Mouse (Mus musculus) hematopoietic stem cell, adult 5-6 weeks (primary cell): Measurements from ENCODE around the gene Ctbp1. TPM values are rescaled to one million over a fixed set of nuclear protein-coding genes. Genes with fewer than 3 reads are reported as not detected.

Source experiments
- ATAC-seq, 2 experiments: fragments of 125-278 bp in 1 of 2; replicated peaks in 1 of 2; 2 replicates each; pipeline ENCODE4 v1.8.0; 2016 to 2017; ENCODE audit warnings: inconsistent platforms in 2 of 2, mild to moderate bottlenecking in 2 of 2, moderate number of reproducible peaks in 2 of 2, low read depth in 1 of 2, moderate TSS enrichment in 1 of 2; ENCODE audit not compliant: low FRiP score in 2 of 2, poor library complexity in 2 of 2, severe bottlenecking in 2 of 2, insufficient read depth in 1 of 2, low TSS enrichment in 1 of 2
- total RNA-seq: library from RNA; stranded (forward); fragments of 172-1452, 232-1000 nt; gene quantifications from 2 replicates; pipeline ENCODE4 v1.2.3, GENCODE M21; 2017

Gene Ctbp1
- total RNA-seq = 143 and 146 TPM in 2 replicates

DNA sequence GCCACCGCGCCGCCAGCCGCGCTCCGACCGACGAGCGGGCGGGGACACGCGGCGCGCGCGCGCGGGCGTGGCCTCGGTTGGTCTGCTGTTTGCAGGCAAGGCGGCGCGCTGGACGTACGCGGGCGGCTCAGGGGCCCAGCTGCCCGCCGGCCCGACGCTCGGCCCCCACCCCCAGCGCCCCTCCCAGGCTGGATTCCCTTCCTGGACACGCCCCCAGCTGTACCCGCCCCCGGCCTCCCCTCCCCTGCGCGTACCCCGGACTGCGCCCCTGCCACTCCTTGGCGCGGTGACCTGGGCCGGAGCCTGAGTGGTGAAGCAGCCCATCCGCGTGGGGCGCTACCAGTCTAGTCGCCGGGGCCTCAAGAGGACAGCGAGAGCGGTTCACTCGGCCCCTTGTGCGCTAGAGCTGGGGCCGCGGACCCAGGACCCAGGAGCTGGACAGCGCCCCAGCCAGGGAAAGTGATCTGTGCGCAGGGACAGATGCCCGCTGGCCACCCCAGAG lies at the start of gene Ctbp1:
Ctbp1 (minus strand) TSS at position 42 of the 502 bp plus-strand sequence.
- ATAC-seq = peak; percentile 47 to 56

DNA sequence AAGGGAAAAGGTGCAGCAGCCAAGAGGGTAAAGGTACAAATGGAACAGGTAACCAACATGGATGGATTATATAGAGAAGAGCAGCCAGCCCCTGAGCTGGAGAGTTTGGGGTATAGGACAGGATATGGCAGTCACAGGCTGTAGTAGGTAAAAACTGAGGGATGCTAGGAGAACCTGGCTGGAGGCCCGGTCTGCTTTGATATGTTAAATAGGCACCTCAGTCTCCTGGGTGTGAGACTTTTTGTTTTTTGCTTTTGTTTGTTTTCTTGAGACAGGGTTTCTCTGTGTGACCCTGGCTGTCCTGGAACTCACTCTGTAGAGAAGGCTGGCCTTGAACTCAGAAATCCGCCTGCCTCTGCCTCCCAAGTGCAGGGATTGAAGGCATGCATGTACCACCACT lies 49.7 kb upstream of the Ctbp1 start:
- ATAC-seq = no peak

DNA sequence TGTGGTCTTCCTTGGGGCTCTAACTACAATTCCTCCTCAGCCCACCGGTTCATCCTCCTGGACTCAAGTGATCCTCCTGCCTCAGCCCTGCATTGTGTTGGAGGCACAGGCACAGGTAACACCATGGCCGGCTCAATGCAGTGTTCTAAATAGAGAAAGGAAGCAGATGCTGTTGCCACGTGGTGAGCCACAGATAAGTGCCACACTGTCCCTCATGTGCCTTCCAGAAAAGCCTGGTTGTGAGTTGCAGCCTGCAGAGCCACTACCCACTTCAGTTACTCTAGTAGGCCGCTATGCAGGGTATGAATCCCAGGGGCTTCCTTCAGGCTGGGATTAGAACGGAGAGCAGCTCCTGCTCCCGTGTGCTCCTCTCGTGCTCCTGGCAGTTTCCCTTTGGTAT lies 37.4 kb upstream of the Ctbp1 start:
- ATAC-seq = no peak

DNA sequence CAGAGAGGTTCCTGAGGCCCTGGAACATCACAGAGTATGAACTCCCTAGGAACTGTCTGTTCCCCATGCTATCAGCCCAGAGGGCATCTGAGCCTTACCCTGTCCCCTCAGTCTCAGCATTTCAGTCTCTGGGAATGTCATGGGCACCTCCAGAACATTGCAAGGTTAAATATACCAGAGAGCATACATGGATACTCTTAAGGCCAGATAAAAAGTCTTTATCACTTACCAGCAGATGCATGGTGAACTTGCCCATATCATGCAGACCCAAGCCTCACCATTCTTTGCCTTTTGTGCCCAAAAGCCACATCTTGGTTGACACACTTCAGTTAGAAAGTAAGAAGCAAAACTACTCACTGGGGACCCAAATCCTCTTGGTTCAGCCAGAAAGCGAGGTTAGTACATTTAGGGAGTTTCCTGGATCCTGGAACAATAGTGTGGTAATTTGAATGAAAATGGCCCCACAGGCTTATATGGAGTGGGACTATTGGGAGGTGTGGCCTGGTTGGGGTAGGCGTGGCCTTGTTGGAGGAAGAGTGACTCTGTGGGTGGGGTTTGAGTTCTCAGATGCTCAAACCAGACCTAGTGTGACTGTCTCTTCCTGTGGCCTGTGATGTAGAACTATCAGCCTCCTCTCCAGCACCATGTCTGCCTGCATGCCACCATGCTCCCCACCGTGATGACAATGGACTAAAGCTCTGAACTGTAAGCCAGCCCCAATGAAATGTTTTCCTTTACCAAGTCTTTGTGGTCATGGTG lies 36.1 kb upstream of the Ctbp1 start:
- ATAC-seq = no peak

DNA sequence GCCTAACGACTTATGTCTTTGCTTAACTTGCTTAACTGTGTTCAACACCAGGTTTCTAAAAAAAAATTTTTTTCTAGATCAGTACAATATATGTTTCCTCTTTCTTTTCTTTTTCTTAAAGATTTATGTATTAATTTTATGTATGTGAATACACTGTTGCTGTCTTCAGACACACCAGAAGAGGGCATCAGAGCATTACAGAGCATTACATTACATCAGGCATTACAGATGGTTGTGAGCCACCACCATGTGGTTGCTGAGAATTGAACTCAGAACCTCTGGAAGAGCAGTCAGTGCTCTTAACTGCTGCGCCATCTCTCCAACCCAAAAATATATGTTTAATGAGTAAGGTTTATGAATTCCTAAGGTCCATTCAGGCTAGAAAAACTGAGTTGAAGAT lies 27.0 kb upstream of the Ctbp1 start:
- no peak for ATAC-seq

DNA sequence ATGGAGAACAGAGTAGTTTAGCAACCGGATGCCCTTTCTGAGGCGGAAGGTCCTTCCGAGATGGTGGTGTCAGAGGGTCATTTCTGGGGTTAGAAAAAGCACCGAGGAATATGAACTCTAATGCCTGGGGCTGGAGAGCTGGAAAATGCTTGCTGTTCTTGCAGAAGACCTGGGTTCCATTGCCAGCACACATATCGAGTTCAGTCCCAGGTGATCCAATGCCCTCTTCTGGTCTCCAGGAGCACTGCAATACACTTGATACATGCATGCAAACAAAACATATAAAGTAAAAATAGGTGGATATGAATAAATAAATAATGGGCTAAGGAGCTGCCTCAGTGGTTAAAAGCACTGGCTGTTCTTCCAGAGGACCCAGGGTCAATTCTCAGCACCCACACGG lies 22.4 kb upstream of the Ctbp1 start:
- ATAC-seq = 0 out of 4 replicates have a peak, but pooled peaks of 1 of the 2 experiments have one; percentile 36

DNA sequence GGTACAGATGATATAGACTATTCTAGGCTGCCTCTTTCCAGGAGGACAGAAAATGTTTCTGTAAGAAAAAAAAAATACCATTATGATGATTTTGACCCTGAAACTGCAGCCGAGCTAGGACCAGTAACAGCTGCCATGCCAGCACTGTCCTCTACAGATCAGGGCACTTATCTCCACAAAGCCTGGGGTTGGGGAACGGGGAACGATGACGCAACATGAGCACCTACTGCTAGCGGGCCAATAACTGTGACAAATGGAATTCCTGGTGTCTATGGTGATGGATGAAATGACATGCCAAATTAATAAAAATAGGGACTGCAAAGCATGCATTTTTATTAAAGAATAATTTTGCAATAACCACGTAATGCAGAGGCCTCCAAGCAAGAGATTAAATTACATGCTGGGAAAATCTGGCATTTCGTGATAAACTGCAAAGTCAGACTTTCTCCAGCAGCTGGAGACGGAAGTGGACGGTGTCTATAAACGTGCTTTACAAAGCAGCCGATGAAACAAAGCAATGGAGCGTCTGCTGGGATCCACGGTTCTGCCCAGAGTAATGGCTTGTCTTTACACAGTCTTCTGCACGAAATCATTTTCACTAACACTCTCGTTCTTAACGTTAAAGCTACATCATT lies 19.1 kb upstream of the Ctbp1 start:
- no peak for ATAC-seq

DNA sequence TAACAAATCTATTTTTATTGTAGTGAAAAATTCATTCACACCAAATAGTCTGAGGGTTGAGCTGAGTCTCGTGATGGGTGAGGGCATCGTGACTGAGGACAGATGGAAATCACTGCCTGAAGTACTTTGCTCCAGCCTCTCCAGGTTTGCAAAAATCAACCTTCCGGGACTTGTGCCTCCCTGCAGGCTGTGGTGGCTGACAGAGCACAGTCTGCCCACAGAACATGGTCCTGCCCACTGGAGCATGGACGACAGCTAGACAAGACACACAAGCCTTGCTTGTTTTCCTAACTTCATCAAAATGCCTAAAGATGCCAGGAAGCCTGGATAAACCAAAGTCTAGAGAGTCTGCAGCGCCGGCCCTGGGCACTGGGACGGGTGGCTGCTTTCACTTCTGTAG lies 9.2 kb upstream of the Ctbp1 start:
- no peak for ATAC-seq

DNA sequence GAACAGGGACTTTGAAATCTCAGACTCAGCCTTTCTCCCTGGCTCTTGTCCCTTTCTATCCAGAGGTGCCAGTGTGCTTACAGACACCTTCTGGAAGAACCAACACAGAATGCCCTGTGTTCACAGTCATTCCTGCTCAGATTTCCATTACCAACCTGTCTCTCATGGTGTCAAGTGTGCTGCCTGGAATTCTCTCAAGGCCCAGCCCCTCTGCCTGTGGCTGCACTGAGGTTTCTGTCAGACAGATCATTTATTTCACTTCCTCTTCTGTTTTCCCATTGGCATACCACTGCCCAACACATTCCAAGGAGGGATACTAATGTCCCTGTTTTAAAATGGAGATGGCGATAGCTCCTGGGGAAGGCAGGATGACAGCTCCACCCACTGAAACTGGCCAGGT lies 6.6 kb upstream of the Ctbp1 start:
- ATAC-seq = no peak

DNA sequence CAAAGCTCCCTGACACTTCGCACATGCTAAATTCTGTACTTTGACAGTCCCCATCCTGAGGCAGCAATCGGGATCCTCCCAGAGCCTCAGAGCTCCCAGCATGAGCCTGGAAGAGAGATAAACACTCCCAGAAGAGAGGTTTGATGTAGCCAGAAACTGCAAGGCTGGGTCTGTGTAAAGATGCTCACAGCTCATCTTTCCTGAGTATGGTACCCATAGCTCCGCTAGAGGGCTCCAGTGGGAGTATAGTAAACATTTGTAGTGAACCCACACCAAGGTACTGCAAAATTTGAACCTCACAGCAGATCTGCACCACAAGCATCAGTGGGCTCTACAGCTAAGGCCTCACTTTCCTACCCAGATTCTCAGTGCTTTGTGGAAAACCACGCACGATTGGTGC lies 4.2 kb upstream of the Ctbp1 start:
- no peak for ATAC-seq

DNA sequence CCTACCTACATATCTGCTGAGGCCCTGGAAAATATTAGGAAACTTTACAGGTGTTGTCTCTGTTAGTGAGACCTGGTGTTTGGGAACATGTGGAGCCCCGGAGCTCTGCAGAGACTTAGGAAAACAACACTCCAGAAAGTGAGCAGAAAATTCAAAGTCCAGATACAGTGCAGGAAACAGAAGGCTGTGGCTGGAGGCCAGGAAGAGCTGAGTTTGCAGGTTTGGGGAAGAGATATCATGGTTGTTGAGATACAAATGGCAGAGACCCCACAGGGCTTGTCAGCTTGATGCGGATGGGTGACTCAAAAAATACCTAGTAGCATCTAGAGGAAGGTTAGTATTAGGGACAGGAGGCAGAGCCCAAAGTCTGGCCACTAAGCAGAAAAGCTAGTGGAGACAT lies 2.5 kb upstream of the Ctbp1 start:
- ATAC-seq = no peak

DNA sequence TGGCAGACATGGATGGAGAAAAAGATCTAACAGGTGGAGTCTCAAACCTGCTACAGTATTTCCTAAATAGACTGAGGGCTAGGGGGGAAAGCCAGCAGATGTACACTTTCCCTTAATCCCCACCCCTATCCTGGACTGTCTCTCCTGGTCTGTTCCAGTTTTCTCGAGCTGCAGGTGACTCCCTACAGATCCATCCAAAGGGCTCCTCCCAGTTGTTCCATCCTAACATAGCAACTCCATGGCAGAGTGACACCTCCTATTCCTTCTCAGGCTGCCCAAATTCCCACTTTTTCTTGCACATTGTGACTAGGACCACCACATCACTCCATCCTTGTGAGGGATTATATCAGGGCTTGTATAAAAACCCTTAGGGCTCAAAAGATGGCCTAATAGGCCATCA lies 960 bp upstream of the Ctbp1 start:
- ATAC-seq = no peak

DNA sequence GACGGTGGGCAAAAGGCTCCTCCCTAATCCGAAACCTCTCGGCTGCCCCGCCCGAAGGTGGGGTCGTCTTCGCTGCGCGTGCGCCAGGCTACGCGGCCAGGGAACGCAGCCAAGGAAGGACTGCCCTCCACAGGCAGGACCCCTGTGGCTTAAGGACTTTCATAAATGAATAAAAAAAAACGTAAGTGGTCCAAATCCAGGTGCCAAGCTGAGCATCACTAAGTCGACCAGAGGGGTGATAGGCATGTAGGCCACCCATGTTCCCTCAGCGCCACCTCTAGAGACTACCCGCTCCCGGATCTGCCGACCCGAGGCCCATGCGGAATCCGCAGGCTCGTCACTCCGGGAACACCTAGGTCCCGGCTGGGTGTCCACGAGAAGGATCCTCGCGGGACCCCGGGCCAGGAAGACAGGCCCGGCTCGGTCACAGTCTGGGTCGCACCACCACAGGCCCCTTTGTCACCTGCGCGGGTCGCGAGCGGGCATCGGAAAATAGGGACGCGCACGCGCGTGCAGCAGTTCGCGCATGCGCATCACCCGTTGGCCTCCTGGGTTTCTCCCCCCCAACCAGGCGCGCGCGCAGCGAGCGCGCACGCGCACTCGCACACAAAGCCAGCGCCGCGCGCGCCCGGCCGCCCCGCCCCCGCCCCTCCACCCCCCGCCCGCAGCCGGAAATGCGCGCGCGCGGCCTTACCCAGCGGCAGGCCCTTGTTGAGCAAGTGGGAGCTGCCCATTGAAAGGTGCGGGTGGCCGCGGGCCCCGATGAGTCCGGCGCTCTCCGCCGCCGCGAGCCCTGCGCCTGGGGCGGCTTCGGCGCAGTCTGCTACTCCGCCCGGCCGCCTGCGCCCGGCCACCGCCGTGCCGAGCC lies 475 bp downstream of the Ctbp1 start:
- peak; percentile 50 to 63 for ATAC-seq

DNA sequence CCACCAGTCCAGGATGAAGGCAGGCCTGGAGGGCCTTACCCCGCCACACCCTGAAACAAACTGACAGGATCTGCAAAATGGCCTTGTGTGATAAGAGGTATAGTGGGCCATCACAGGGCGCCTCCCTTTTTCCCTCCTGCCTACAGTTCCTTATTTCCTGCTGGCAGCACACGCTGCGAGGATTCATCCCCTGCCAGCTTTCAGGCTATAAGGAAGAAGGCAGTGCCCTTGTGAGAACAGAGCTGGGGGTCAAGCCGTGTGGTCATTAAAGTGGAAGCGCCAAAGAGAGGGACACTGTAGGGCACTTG lies 1.1 kb downstream of the Ctbp1 start:
- peak in 1 of 2 experiments; percentile 12; a peak in 2 of 4 replicates for ATAC-seq

DNA sequence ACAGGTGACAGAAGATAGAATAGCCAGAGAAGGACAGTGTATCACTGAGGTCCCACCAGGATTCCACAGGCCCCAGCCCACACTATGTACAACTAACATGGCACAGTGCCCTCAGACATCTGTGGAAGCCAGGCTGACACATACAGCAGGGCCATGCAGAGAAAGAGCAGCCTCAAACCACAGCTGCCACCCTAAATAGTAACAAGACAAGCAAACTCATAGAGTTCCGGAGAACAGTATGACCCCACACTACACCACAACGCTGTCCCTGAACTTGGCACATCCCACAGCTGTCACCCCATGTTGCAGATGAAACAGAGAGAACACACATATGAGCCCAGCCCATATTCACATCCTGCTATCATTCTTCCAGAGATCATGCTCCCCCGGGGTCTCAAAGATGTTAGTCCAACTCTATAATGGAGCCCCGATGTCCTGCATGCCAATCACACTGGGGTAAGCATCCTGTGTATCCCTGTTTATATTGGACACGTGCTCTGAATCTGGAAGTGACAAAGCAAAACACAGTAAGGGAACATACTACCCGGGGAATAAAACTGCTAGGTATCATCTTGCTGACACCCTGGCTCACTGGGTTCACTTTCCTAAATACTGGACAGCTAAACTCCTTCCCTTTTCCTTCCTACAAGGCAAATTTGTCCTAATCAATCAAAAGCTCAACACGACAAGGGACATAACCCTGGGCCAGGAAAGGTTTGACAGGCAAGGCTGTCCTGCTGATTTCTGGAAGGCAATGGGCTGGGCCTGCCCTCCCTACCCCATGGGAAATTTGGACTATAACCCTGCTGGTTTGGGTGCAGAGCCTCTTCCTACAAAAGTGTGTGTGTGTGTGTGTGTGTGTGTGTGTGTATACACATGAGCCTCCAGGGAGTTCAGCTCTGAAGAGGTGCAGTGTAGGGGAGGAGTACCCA lies 1.7 kb downstream of the Ctbp1 start:
- no peak for ATAC-seq

DNA sequence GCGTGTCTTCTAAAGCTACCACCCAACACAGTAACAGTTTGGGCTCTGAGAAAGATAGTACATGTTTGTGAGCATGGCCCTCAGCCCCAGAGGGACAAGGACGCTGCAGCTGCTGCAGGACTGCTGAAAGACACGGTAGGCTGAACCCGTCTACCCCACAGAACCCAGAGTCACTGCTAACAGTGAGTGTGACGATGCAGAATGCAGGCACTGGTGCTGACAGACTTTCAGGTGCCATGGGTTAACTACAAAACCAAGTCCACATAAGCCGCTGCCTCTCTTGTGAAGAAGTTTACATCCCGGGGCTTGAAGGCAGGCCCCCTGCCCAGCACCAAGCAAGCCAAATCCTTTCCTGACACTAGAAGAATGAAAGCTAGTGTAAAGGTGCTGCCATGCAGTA lies 2.6 kb downstream of the Ctbp1 start:
- no peak for ATAC-seq

DNA sequence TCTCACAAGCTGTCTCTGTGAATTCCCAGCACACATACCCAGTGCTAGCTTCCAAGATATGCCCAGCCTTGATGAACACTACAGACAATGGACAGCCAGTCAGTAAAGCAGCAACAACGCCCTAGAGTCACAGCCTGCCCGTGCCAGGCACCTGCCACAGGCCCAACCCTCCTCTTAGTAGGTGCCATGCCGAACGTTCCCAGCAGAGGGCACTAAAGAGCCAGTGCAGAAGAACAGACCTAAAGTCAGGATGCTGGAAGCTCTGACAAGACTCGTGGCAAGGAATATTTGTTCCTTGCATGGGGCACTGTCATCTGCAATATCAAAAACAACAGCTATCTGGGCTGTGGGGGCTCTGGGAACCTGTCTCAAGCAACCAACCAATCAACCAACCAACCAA lies 4.2 kb downstream of the Ctbp1 start:
- peak; percentile 41 to 53; a peak in 3 of 4 replicates for ATAC-seq
